Mouse (Mus musculus) liver, adult 2 months (tissue): ENCODE data around the gene Gm49711.

ENCODE experiments used
- CTCF ChIP-seq: fragments of 200-500 bp; IDR thresholded peaks from 2 replicates; pipeline ENCODE4 v1.5.1; 2011; ENCODE audit warnings: low read depth, low read length, control low read depth
- POLR2A ChIP-seq: fragments of 200-500 bp; IDR thresholded peaks from 2 replicates; pipeline ENCODE4 v1.6.1; 2011; ENCODE audit warnings: low read length, control low read depth; ENCODE audit not compliant: insufficient read depth; ENCODE audit errors: extremely low read depth

DNA sequence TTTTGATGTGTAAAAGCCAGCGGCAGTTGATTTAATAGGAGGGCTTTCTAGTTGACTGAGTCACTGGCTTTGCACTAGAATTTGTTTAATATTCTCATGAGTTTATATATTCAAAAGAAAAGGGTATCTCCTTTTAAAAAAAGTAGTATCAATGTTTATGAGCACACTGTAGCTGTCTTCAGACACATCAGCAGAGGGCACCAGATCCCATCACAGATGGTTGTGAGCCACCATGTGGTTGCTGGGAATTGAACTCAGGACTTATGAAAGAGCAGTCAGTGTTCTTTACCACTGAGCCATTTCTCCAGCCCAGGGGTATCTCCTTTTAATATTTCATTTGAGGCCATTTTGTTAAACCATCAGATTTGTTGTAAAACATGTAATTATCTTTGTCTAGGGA, 4.7 kb downstream of the Gm49711 start:
- no peak for TF ChIP-seq CTCF
- TF ChIP-seq POLR2A, result no peak
